Mouse (Mus musculus) C2C12 (cell line): ENCODE data around the gene Efcab9.

Experiments
- CEBPB ChIP-seq: IDR thresholded peaks from one replicate; pipeline ENCODE4 v1.6.1; 2011; ENCODE audit warnings: low read depth, mild to moderate bottlenecking, control low read depth, moderate library complexity
- CTCF ChIP-seq: IDR thresholded peaks from one replicate; pipeline ENCODE4 v1.5.1; 2011; ENCODE audit not compliant: control insufficient read depth, insufficient read depth, insufficient read length
- FOSL1 ChIP-seq: IDR thresholded peaks from one replicate; pipeline ENCODE4 v1.8.0; 2011; ENCODE audit warnings: mild to moderate bottlenecking, low read length; ENCODE audit not compliant: poor library complexity, insufficient read depth, severe bottlenecking
- MAX ChIP-seq: IDR thresholded peaks from one replicate; pipeline ENCODE4 v1.6.1; 2011; ENCODE audit warnings: mild to moderate bottlenecking, control low read depth
- MYOD1 ChIP-seq: IDR thresholded peaks from one replicate; pipeline ENCODE4 v1.6.1; 2011; ENCODE audit warnings: low read depth; ENCODE audit not compliant: control insufficient read depth, insufficient read length
- MYOG ChIP-seq: IDR thresholded peaks from one replicate; pipeline ENCODE4 v1.6.1; 2011; ENCODE audit not compliant: control insufficient read depth, insufficient read length; ENCODE audit errors: extremely low read depth
- USF1 ChIP-seq: IDR thresholded peaks from one replicate; pipeline ENCODE4 v1.6.1; 2011; ENCODE audit warnings: low read depth, mild to moderate bottlenecking, control low read depth, moderate library complexity

DNA sequence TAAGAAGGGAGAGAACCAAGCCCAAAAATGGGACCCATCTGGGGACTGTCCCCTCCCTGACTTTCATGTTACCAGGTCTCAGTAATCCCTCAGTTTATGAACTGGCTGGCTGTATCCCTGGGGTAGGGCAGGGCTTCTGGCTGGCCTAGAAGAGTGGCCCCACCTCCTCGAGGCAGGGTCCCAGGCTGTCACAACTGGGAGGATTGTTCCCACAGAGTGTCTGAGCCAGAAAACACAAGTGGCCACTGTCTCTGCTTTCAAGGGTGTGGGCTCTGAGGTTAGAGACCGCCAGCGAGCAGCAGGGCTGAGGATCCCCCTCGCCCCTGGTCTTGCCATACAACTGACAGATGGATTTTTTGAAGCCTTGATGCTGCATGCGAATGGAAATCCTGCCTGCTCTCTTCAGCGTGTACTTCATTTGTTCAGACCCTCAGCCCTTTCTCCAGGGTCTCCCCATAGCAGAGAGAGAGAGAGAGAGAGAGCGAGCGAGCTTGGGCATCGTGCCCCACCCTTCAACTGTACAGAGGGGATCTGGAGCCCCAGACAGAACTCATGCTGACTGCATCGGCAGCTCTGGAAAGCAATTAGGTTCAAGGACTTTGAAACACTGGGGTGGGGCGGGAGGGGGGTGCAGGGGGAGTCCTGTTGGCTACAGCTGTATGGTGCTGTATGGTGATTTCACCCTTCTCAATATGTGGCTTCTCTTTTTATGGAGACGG, 19.9 kb upstream of the Efcab9 start:
- no peak for TF ChIP-seq CTCF
- no peak for TF ChIP-seq MYOD1
- TF ChIP-seq MAX: no peak
- TF ChIP-seq USF1: no peak
- TF ChIP-seq MYOG: no peak
- TF ChIP-seq FOSL1: no peak
- no peak for TF ChIP-seq CEBPB
